Mouse (Mus musculus): ENCODE measurements around the gene Tfcp2l1. TPM values are rescaled to one million over a fixed set of nuclear protein-coding genes. Genes with fewer than 3 reads are reported as not detected.
"Not testable (repeated sequence)": the region's sequence is repeated elsewhere in the genome, so short reads cannot be mapped to it uniquely, and the experiment has no call there.

Tfcp2l1 gene
- total RNA-seq (2021) = 0.46 and 0.62 TPM in 2 replicates
- long read RNA-seq, partial matches to known transcripts = 1 of 1 reads
- long read RNA-seq, other reads (novel, unspliced or antisense) = 0 of 1 reads

DNA sequence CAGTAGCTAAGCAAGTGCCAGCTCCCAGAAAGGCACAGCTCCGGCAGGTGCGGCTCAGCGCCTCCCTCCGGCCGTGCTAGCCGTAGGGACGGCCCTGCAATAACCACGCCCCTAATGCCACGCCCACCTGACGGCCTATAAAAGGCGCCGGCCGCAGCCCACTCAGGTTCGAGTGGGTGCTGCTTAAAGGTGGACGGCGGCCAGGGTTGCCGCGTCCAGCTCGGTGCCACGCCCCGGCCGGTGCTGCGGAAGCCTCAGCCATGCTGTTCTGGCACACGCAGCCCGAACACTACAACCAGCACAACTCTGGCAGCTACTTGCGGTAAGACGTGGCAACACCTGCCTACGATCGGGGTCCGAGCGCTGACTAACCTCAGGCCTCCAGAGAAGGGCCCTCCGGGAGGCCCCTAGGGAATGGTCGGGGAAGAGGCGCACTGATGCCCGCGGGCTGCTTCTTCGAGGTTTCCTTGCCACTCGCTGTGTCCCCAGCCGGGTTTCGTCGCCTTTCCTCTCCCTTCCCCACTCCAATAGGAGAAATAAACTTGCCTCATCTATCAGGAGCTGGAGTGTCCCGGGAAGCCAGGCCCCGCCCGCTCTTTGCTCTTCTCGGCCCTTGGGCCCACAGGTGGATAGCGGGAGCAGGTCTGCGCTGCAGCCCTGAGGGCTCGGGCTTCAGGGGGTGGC is at the start of gene Tfcp2l1:
Tfcp2l1 (plus strand) TSS at position 165 of the 684 bp plus-strand sequence.
- peak; percentile 81 for DNase-seq

DNA sequence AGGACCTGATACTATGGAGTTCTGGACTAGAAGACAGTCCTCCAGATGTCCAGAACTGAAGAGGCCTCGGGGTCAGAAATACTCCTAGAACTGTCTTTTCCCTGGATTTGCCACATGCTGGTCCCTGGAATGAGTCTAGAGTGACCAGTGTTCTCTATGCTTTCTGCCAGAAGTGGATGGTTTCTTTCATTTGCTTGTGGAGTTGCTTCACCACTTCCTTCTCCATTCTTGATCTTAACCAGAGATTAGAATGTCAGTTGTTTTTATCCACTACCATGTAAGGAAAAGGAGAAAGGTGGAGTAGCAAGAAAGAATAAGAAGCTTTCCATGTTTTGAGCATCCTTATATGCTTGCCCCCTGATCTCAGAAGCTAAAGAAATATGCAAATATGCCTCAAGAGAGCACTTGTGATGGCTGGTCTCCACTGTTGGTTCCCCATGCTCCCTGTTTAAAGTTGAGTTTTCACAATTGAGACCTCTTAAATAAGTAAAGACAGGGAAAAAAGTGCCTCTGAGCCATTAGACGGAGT is 47.5 kb upstream of the Tfcp2l1 start:
- DNase-seq = no peak

DNA sequence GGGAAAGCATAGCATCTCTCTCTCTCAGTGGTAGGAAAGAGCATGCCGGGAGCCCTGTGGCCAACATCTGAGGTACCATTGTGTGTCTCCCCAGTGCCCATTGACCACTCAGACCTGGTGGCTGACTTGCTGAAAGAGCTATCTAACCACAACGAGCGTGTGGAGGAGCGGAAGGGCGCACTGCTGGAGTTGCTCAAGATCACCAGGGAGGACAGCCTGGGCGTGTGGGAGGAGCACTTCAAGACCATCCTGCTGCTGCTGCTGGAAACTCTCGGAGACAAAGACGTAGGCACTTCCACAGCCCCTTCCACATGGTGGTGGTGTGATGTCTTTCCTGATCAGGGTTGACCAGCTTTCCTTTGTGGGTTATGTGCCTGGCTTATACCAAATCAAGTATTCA is 46.6 kb upstream of the Tfcp2l1 start:
- no peak for DNase-seq

DNA sequence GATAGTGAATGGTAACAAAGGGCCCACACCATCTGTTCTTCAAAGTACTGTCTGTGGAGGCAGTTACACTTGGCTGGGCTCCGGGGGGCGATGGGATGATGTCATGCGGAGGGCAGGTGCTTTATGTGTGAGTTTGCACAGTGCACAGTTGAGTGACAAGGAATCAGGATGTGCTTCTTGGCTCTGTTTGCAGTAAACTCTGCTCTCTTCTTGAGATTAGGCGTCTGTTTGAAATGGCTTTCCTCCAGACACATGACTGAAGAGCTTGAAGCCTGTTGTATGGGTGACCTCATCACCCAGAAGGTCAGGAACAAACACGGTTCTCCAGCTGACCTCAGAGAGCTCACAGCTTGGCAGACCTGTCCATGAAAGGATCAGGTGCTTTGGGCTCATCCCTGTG is 38.0 kb upstream of the Tfcp2l1 start:
- DNase-seq = no peak

DNA sequence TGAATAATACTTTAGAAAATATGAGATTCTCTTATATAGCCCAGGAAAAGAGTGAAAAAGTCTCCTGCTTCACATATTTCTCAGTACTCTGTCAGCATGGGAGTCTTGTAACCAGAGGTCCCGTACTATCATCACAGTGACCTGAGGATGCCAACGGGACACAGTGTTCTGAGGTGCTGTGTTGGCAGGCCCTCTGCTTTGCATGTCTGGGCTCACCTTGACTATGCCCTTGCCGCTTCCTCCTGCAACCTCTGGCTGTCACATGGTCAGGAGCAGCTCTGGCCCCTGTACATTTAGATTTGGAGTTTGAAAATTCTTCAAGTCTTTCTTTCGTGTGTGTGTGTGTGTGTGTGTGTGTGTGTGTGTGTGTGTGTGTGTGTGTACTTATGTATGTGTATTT is 34.8 kb upstream of the Tfcp2l1 start:
- DNase-seq = no peak

DNA sequence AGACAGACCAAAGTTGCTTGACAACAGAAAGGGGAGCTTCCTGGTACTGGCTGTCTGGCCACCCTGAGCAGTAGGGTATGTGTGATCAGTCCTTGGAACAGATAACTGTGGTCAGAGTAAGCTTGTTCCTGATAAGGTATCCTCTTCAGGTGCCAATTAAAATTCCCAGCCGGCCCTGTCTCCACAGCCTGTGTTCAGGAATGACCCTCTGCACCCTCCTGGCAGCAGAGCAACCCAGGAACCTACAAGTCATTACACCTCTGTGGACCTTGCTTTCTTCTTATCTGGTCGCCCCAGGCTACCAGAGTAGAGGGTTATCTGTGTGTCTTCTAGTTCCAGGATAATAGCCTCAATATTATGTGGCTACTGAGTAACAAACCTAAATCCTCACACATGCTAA is 32.4 kb upstream of the Tfcp2l1 start:
- DNase-seq = no peak

DNA sequence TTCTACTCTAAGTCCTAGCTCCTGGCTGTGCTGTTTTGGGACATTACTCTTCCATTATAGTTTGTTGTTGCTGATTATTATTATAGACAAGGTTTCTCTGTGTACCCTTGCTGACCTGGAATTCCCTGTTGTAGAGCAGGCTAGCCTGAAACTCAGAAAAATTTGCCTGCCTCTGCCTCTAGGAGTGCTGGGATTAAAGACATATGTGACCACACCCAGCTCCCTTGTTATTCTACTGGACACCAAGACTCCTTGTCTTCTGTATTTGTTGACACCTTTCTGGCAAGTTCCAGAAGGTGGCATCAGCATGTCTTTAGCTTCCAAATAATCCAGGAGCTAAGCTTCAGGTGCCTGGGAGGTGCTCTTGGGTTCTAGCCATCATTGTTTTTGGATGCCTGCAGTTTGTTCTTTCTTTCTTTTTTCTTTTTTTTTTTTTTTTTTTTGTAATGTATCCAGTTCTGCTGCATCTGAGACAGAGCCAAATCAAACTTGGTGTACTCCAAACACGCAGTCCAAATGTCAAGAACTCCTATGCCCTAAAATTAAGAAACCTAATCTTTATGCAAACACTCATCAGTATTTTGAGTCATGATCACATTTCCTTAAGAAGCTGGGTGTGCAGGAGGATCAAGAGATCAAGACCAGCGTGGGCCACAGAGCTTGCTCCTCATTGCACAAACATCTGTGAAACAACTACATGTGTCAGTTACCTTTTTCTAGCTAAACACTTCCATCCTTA is 30.1 kb upstream of the Tfcp2l1 start:
- DNase-seq = no peak

DNA sequence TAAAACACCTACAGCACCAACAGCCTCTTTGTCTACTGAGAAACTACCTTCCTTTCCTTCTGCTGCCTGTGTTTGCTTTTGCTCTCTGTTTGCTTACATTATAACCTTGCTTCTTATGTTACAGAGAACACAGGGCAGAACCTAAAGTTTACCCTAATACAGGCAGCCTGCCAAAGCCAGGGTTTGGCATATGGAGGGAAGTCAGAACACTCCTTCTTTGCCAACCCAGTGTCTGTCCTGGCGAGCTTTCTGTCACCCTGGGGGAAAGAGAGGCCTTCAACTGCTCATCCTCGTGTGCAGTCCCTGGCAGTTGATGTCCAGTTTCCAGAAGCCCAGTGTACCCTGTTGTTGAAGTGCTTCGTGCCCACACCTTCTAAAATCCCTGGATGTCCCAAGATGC is 29.4 kb upstream of the Tfcp2l1 start:
- DNase-seq = no peak

DNA sequence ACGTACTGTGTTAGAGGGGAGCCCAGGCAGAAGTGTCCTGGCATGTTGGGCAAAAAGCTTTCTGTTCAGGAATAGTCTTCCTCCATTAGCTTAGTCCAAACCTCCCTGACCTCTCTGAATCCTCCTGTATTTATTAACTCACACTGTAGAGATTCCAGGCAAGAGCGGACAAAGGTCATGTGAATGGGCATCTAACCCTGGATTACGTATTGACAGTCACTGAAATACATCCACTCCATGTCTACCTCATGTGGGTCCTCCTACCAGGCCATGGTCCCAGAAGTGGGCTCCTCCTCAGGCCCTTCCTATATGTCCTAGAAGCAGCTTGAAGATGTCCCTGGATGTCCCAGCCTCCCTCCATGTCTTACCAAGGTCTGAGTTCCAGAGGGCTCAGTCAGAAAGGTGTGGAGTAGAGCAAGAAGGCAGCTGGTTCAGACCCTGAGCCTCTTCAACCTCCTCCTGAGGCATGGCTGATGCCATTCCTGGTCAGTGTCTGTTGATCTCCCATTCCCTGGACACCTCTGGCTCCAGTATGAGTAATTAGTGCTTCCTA is 14.0 kb upstream of the Tfcp2l1 start:
- DNase-seq = no peak

DNA sequence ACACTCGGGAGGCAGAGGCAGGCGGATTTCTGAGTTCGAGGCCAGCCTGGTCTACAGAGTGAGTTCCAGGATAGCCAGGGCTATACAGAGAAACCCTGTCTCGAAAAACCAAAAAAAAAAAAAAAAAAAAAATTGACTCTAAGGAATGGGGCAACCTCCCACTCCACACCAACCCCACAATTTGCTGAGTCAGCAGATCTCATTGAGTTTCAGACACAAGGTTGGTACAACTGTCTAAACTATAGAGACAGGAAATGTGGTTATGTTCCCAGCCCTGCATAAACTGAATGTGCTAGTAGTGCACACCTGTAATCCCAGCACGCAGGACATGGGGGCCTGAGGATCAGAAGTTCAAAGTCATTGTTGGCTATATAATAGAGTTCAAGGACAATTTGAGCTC is 6.7 kb upstream of the Tfcp2l1 start:
- not testable (repeated sequence) for DNase-seq

DNA sequence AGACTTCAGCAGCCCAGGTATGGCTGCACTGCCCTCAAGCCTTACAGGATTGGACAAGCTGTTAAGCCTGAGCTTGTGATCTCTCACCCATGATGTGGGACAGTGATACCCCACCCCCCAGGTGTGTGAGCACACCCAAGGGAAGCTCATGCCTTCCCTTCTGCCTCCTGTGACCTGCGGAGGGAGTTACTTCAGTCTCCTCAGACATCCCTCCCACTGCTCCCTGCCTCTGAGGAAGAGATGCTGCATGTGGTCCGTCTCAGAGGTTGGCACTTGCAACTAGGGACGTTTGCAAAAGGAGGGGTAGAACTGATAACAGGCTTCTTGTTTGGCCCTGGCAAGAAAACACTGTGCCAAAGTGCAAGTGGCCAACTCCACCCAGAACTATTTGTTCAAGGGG is 4.9 kb upstream of the Tfcp2l1 start:
- DNase-seq = no peak

DNA sequence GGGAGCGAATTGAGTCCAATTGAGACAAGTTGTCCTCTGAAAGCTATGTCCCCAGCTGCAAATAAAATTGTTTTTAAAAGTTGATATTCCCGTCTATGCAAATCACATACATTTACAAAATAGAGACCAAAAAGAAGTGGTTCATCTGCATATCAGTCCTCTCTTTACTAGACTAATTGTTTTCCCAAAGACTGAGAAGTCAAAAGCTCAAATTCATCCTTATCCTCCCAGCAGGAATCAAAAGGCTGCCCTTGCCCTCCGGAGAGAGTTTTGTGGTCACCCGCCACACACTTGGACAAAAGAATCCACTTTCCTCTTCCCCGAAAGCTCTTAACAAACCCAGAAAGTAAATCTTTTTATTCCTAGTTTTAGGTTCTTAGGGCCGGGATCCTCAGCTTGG is 2.3 kb upstream of the Tfcp2l1 start:
- DNase-seq = no peak

DNA sequence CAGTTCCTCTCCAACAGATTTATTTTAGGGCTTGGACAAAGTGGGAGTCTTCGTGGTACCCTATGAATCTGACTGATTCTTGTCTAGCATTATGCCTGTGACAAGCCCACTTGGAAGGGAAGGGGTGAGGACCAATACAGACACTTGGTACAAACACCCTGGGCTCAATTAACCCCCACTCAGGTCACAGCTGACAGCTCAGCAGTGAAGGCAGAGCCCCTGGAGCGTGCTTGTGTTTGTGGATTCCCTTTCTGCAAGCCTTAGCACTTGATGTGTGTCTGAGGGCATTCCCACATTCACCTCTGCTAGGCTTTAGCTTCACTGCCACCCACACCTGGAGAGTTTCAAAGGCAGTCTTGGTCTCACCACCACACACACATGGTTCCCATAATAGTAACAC is 1.8 kb upstream of the Tfcp2l1 start:
- no peak for DNase-seq

DNA sequence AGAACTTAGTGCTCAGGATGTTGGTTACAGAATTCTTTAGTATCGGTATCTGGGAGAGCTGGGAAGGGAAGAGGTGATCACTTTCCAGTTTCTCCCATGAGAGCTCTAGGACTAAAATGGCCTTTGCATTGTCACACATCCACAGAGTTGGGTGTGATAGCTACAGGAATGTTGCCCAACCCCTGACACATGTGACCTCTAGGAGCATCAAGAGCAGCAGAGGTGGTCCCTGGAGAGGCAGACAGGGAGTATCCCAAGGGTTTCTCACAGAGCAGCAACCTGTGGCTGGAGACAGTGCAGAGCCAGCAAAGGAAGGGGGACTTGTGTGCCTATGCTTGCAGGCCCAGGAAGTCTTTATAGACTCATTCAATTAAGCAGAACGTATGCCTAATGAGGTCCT is 1.3 kb upstream of the Tfcp2l1 start:
- no peak for DNase-seq

DNA sequence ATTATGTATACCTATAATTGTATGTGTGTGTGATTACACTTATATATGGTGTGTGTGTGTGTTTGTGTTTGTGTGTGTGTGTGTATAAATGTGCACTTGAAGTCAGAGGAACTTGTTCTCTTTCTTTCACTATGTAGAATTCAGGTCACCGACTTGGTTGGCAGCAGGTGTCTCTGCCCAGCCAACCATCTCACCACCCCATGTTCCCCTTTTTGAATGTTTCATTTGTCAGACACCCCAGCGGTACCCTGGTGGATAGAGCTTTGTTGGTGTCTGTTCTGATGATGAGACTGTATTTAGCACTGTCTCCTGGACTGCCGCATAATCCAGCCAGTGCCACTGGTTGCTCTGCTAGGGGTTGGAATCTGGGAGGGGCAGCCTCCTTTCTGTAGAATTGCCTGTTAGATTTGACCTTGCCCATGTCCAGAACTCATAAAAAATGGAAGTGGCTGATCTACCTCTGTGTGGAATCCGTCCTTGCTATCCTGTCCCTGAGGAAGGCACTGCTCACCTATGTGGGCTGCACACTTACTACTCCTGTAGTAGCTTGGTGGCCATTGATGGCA is 5.8 kb downstream of the Tfcp2l1 start:
- DNase-seq = no peak

DNA sequence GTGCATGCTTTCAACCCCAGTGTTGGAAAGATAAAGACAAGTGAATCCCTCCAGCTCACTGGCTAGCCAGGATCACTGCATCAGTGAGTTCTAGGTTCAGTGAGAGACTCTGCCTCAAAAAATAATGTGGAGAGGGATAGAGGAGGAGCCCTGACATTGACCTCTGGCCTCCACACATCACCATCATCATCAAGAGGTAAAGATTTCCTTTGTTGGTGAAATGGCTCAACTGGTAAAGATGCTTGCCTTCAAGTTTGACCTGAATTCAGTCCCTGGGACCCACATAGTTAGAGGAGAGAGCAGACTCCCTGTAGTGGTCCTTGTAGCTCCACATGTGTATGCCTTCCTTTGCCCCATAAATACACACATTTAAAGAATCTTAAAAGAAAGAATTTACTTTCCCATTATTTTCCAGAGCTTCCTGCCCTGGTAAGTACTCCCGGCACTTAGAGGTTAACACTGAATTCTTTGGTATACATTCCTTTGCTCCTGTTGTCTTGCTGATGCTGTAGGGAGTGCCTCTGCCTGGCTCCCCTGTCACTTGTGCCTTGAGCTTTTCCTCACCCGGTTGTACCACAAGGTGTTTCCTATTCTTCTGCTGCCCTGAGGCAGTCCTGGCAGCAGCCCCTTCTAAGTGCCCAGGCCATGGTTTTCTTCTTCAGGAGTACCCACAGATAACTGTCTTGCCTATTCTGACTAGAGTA is 14.7 kb downstream of the Tfcp2l1 start:
- no peak for DNase-seq

DNA sequence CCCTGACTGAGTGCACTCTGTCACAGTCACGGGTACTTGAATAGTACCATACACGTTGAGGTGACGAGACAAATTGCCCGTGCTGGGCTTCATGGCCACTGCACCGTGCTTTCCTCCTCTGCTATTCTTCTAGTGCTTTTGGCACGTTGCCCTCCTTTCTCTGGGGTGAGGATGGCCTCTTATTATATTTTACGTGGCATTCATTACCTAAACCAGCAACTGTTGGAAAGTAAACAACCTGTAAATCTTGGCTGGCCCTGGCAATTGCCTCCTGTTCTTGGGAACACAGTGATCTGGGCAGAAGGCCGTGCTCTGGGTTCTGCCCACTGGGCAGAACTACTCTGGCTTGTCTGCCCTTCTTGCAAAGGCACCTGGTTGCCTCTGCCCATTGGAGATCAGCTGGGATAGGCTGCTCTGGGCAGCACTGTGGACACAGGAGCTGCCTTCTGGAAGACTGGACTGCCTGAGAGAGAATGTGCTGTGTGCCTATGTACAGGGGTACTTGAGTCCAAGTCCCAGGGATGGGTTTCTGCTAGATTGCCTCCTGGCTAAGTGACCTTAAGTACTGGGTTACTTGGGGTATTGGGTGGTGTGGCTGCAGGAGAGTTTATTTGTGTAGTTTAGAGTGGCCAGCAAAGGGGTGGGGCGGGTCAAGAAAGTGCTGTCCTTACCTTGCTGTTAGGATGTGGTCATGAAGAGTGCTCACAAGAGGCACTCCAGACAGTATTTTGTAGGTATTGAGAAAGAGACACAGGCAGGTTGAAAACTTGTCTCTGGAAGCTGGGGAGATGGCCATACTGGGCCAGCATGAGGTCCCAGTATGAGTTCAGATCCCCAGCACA is 15.6 kb downstream of the Tfcp2l1 start:
- DNase-seq = no peak

DNA sequence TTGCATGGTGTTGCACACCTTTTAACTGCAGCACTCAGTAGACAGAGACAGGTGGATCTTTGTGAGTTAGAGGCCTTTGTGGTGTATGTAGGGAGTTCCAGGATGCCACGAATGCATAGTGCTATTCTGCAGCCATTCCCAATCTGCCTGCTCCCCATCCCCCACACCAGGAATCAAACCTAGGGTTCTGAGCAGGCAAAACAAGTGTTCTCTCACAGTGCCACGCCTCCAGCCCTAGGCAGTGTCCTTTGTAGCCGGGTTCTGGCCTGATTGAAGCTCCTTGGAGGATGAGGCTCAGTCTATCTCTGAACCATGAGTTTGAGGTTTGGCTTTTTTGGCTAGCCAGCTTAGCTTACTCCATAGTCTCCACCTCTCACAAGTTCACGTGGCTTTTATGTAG is 18.0 kb downstream of the Tfcp2l1 start:
- no peak for DNase-seq

DNA sequence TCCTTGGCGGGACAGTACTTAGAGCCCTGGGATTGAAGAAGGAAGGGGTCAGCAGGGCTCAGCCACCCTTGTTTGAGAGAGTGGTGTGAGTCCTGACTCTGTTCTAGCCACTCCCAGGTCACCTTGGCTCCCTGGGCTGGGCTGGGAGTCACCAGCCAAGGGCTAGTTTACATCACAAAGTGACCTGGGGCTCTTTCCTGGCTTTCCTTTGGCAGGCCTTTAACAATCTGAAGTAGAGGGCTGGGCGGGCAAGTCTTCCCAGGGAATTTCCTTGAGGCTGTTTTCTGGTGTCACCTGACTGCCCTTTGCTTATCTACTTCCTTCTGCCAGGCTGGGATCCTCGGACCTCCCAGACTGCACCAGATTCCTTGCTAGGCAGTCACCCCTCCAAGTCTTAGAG is 20.3 kb downstream of the Tfcp2l1 start:
- DNase-seq = no peak

DNA sequence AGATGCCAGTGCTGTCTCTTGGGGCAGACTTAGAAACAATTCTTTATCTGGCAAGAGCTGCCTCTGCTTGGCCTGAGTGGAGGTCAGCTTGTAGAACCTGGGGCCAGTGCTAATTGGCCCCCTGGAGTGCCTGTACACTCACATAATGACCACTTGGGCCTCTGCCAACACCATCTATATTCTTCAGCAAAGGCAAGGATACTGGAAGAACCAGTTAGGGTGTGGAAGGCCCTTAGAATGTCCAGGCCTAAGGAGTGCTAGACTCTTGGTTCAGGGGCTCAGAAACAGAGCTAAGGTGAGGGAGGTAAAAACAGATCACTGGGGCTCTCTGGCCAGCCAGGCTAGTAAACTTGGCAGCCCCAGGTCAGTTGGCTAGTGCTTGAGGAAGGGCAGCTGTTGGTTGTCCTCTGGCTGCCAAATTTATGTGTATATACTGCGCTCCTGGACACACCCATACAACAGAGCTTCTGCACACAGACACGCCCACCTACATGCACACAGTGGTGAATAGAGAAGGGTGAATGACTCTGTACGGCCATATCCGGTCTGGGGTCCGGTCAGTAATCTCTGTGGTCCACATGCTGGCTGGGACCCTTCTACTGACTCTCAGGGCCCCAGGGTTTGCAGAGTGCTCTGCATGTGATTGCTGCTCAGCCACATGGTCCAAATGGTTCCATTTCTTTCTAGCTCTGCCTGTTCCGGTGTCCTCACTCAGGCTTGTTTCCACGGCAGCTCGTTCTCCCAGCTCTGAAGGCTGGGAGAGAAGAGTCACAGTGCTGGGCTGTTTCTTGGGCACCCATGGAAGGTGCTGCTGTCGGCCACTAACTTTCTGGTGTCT is 22.4 kb downstream of the Tfcp2l1 start:
- DNase-seq = no peak

DNA sequence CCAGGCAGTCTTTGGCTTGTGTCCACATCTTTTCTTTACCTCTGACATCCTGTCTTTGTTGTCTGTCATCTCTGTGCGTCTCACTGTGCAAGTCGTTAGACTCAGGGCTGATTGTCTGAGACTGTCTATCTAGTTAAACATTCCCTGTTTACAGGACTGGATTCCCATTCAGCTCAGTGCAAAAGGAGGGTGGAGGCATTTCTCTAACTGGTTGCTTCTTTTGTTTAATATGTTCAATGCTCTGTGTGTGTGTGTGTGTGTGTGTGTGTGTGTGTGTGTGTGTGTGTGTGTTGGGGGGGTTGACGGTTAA is 23.0 kb downstream of the Tfcp2l1 start:
- no peak for DNase-seq

Data from adrenal gland, postnatal 25 days (tissue).